Mouse (Mus musculus) B cell, adult 2 months (primary cell): ENCODE results near the gene Ormdl2.

Experiments
- DNase-seq, 2 experiments: peaks; one replicate each; pipeline ENCODE4 v3.0.0; 2022

Gene Ormdl2

DNA sequence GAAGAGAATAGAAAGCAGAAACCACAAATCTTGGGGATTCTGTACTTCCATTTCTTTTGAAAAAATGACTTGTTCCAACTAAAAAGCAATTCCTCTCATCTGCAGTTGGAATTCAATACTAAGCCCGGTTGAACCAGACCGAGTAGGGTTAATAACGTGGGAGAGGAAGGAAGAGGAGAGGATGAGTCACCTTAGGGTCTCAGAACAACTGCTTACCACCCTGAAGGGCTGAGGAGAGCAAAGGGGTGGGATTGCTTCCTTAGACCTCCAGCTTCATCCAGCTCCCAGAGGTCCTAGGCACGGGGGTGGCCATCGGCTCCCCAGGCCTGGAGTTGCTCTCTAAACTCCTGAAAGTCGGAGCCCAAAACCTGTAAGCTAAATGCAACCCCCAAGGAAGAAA is 18.1 kb downstream of the Ormdl2 start:
- no peak for DNase-seq

DNA sequence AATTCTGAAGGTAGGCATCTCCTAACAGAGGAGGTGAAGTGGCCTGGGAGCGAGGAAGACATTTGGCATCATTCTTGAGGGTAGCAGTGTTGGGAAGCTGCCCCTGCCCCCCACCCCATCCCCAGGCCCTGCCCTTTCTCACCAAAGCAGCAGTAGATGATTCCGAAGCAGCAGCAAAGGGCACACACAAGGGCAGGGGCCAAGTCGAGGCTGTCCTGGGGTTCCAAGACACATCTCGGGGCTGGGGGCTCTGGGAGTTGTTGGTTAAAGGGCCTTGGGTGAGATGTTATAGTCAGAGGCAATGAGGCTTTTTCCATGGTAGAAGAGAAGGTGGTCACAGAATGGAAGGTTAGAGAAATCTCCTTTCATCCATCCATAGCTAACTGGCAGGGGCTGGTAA is 18.5 kb downstream of the Ormdl2 start:
- DNase-seq, result no peak

DNA sequence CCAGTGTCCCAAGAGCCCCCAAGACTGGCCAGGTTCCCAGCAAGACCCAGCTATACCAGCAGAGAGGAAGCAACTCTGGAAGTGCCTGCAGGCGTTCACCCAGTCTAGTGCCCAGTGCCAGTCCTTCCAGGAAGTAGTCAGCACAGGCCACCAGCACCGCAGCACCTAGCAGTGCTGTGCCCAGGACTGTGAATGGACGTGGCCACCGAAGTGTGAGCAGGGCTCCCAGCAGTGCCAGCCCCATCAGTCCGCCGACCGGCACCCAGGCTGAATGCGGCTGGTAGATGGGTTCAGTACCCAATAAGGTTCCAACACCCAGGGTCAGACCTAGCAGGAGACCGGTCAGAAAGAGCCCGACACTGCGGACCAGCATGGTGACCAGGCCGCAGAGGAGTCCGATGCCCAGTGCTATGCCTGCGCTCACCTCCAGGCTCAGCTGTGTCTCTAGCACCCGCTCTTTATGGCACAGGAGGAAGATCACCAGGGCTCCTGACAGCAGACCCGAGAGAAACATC is 19.4 kb downstream of the Ormdl2 start:
- DNase-seq, result no peak

DNA sequence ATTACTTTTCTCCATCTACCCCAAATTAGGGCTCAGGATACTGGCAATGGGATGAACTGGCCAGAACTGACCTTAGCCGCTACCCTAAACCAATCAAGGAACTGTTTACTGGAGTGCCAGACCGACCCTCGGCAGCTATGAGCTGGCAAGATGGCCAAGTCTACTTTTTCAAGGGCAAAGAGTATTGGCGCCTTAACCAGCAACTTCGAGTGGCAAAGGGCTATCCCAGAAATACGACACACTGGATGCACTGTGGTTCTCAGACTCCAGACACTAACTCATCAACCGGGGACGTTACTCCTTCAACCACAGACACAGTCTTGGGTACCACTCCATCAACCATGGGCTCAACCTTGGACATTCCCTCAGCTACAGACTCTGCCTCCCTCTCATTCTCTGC is 22.8 kb downstream of the Ormdl2 start:
- no peak for DNase-seq

DNA sequence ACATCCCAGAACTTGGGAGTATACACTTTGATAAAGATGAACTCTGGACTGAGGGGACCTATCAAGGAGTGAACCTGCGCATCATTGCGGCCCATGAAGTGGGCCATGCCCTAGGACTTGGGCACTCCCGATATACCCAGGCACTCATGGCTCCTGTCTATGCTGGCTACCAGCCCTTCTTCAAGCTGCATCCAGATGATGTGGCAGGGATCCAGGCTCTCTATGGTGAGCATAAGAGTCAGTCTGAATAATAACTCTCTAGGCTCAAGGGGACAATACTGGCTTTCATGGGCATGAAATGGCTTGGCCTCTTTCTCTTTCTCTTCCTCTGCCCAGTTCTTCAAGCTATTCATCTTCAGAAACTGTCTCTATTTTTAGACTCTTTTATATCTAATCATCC is 25.9 kb downstream of the Ormdl2 start:
- no peak for DNase-seq

DNA sequence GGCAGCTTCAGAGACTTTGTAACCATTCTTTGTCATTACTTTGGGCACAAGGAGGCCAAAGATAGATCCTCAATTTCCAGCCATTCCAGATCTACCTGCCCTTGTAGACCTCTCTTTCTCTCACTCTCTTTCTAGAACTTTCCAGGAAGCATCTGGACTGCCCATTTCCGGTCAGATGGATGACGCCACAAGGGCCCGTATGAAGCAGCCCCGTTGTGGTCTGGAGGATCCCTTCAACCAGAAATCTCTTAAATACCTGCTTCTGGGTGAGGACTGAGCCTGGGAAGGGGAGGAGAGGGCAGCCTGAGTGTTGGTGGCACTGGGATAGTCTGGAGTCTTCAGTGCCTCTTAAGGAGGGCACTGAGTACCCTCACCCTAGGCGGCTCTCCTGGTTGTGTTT is 27.1 kb downstream of the Ormdl2 start:
- no peak for DNase-seq

DNA sequence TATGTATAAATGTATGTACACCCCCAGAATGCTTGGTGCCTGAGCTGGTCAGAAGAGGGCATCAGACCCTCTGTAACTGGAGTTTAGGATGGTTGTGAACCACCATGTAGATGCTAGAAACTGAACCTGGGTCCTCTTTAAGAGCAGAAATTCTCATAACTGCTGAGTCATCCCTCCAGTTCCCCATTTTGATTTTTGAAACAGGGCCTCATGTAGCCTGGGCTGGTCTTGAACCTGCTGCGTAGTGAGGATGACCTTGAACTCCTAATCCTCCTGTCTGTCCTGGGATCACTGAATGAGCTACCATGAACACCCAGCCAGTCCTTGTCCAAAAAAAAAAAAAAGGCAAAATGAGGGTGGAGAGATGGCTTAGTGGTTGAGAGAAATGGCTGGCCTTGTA is 28.2 kb downstream of the Ormdl2 start:
- DNase-seq, result no peak

DNA sequence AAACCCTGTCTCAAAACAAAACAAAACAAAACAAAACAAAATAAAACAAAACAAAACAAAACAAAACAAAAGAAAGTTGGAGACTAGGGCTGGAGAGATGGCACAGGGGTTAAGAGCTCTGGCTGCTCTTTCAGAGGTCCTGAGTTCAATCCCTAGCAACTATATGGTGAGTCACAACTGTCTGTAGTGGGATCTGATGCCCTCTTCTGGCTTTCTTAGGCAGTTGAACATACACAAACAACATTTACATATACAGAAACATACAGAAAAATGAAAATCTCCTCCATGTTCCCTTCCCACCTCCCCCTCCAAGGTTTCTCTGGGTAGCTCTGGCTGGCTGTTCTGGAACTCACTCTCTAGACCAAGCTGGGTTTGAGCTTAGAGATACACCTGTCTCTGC is 29.4 kb downstream of the Ormdl2 start:
- no peak for DNase-seq

DNA sequence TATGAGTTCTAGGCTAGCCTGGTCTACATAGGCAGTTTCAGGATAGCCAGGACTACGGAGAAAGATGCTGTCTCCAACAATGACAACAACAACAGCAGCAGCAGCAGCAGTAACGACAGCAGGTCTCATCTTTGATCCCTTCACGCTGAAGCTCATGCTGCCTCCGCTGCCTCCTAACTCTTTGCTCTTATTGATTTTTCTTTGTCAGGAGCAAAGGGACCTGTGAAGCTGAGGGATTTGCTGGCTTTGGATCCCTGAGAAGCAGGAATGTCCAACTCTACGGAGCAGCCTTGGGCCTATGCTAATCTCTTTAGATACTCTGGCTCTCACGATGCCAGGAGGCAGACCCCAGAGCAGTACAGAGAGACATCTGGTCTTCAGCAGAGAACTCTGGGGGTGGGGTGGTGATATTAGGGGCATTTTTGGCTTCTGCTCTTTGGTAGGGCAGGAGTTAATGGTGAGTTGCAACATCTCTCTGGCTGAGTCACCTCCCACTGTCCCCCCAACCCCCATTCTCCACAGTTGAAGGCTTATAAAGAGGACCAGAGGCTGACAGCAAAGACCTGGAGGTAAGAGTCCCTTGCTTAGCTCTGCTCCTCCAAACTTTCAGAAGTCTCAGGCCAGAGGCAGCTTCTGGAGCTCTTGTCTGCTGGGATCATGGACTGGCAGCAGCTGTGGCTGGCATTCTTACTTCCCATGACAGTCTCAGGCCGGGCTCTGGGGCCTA is 30.9 kb downstream of the Ormdl2 start, which contains the start of gene Mmp19:
Mmp19 (plus strand) TSS at position 513 of the 727 bp plus-strand sequence.
- DNase-seq, result no peak

DNA sequence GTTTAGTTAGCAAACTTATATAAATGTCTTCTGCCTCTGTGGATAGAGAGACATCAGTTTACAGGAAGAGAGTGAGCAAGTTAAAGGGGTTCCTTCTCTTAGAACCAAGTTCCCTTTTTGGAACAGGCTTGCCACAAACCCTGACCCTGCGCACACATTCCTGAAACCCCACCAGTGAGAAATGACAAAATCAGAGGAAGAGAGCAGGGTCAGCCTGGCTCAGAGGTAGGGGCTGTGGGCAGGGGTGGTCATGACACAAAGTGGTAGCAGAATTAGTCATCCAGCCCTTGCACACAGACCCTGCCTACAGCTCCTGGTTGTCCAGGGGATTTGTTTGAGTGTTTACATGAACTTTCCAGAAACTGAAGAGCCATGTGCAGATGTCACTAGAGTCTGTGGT is 41.2 kb downstream of the Ormdl2 start:
- no peak for DNase-seq

DNA sequence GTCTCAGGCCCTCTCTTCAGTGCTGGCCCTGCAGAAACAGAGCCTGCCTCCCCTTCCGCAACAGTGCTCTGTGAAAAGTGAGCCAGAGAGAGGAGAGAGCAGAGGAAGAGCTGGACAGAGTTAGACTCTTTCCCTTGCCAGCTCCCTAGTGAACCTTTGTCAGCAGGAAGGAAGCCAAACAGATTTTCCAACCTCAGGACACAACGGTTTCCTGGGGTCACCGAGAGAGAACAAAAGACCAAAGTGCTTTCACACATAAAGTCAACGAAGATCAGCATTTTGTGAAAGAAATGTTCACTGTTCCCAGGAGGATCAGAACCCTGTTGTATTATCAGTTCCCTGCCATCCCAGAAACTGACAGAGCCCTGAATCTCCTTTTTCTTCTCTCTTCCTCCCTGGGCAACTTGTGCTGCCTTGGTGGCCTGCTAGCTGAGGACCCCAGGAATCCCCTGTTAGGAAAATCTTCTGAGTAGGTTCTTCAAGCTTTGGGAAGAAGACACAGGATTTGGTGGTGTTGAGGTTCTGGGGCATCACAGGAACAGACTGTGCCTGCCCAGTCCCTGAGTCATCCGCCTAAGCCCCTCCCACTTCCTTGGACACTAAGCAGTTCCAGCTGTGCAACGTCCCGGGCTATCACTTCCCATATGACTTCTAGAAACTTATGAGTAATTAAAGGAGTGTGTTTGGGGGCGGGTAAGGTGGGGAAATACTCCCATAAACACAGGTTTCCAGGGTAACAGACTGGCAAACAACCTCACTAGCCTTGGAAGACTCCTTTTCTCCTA is 42.2 kb downstream of the Ormdl2 start:
- peak; percentile 10 to 16 for DNase-seq

DNA sequence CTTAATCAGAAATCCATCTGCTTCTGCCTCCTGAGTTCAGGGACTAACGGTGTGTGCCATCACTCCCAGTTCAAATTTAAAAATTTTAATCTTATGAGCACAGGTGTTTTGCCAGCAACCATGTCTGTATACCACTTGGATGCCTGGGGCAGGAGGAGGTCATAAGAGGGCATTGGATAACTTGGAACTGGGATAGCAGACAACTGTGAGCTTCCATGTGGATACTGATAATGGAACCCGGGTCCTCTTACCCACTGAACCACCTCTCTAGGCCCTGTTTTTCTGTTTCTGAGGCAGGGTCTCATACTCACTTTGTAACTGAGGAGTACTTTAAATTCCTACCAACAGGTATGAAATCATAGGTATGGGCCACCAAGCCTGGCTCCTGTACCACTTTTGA is 43.0 kb downstream of the Ormdl2 start:
- no peak for DNase-seq

DNA sequence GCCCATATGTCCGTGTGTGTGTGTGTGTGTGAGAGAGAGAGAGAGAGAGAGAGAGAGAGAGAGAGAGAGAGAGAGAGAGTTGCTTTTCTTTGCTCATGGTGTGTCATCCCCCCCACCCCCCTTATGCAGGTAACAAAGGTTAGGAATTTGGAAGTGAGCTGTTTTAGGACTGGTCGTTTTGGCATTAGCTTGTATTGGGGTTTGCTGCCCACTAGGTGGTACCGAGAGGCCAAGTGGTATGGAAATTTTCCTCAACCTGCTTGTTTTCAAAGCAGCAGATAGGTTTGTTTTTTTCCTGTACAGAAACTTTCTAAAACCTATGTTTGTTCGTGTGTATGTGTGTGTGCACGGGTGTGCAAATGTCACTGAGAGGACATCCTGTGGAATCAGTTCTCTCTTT is 47.8 kb downstream of the Ormdl2 start:
- DNase-seq, result peak; percentile 16 to 22

DNA sequence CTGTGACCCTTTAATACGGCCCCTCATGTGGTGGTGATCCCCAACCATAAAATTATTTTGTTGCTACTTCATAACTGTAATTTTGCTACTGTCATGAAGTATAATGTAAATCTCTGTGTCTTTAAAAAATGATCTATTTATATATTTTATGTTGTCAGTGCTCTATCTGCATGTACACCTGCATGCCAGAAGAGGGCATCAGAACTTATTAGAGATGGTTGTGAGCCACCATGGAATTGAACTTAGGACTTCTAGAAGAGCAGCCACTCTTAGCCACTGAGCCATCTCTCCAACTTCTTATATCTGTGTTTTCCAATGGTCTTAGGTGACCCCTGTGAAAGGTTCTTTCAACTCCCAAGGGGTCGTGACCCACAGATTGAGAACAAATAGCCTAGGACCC is 48.5 kb downstream of the Ormdl2 start:
- peak; percentile 18 to 29 for DNase-seq
